Mouse (Mus musculus): ENCODE measurements around the gene Spata46. TPM values are rescaled to one million over a fixed set of nuclear protein-coding genes. Genes with fewer than 3 reads are reported as not detected.

Gene Spata46
- total and polyA plus RNA-seq, 3 experiments: not detected

- no peaks in the 10 kb centered on the region for H3K79me2 ChIP-seq (replicated peaks; ENCODE audit: control insufficient read depth, extremely low read depth, insufficient read depth, poor library complexity, severe bottlenecking)
- no peak overlapping the region for H3K9ac ChIP-seq (ENCODE audit: insufficient read depth, low read depth)
- H3K4me3 ChIP-seq (replicated peaks in 1 of 3; ENCODE audit: low read depth in 2 of 3, low read length in 2 of 3, poor library complexity in 1 of 3): no peak overlapping the region
- TF ChIP-seq CHD1 (IDR thresholded peaks at IDR 0.05; ENCODE audit: low read depth, low read length) (no peak), NRF1 (IDR thresholded peaks at IDR 0.05; ENCODE audit: low read depth, low read length) (no peak), GABPA (IDR thresholded peaks at IDR 0.05; ENCODE audit: insufficient replicate concordance, low read depth, low read length) (no peak), SIN3A (IDR thresholded peaks at IDR 0.05; ENCODE audit: low read length) (no peak), UBTF (IDR thresholded peaks at IDR 0.05; ENCODE audit: low read depth, low read length) (no peak), USF1 (IDR thresholded peaks at IDR 0.05; ENCODE audit: low read depth, low read length) (no peak), ZC3H11A (IDR thresholded peaks at IDR 0.05; ENCODE audit: low read depth, low read length) (no peak), MXI1 (IDR thresholded peaks at IDR 0.05; ENCODE audit: low read depth, low read length) (no peak), POLR2AphosphoS2 (IDR thresholded peaks at IDR 0.05; ENCODE audit: low read depth, low read length) (no peak), MEF2A (IDR thresholded peaks at IDR 0.05; ENCODE audit: borderline replicate concordance, low read depth, low read length) (no peak), ZNF384 (IDR thresholded peaks at IDR 0.05; ENCODE audit: low read depth, low read length) (no peak), TBP (conservative IDR thresholded peaks at IDR 0.05; ENCODE audit: low read depth, low read length) (no peak), EP300 (IDR thresholded peaks at IDR 0.05; ENCODE audit: low read length) (no peak), ZMIZ1 (IDR thresholded peaks at IDR 0.05; ENCODE audit: low read depth, low read length) (no peak), JUND (conservative IDR thresholded peaks at IDR 0.05; ENCODE audit: low read depth, low read length) (no peak), NELFE (IDR thresholded peaks at IDR 0.05; ENCODE audit: low read depth, low read length) (no peak), BHLHE40 (IDR thresholded peaks at IDR 0.05; ENCODE audit: low read depth, low read length) (no peak), POLR2A (IDR thresholded peaks at IDR 0.05; ENCODE audit: low read depth, low read length) (no peak), RCOR1 (conservative IDR thresholded peaks at IDR 0.05; ENCODE audit: low read depth, low read length) (no peak)
- H3K4me1 ChIP-seq (ENCODE audit: control insufficient read depth in 1 of 2, insufficient read depth in 2 of 2): 0 out of 4 replicates have a peak, but pooled peaks cover 0 to 1% of the 10 kb centered on the region in 2 experiments
- no peaks in the 10 kb centered on the region for H3K9me3 ChIP-seq (replicated peaks; ENCODE audit: low read length)
- no peaks in the 10 kb centered on the region for H3K27me3 ChIP-seq (replicated peaks)
- no peak for DNase-seq (ENCODE audit: extremely low read depth)
- H3K4me2 ChIP-seq (ENCODE audit: insufficient read depth, low read depth, poor library complexity, severe bottlenecking): no peak overlapping the region
- no peaks in the 10 kb centered on the region for H3K36me3 ChIP-seq (replicated peaks in 1 of 2; ENCODE audit: control insufficient read depth in 1 of 2, insufficient read depth in 1 of 2, low read length in 1 of 2)
- in situ Hi-C loops (cut with MboI; ENCODE audit: low pct_ligation_motif_present, low pct_unique_long_range_greater_than_20kb, low sequenced_read_pairs): loop anchor here (25.0 kb wide), 1 partner anchor 307 kb away; no protein-coding TSS in a partner anchor
- H3K27ac ChIP-seq (ENCODE audit: insufficient read depth, low read depth): no peak overlapping the region
- dilution Hi-C loops (cut with MboI; ENCODE audit: extremely low pct_ligation_motif_present, extremely low pct_unique_long_range_greater_than_20kb, low sequenced_read_pairs): no loop called here
Measured at GRCm38 (mm10) chr1:170305002-170305401, 3.6 kb upstream of the Spata46 start.

GRCm38 (mm10) chr1:170306232-170306631 lies 2.4 kb upstream of the Spata46 start, which contains the start of gene Gm7694:
TSS of gene Gm7694 (minus strand) at chr1:170306332.
- in situ Hi-C loops (cut with MboI; ENCODE audit: low pct_ligation_motif_present, low pct_unique_long_range_greater_than_20kb, low sequenced_read_pairs): loop anchor here (25.0 kb wide), 1 partner anchor 306 kb away; no protein-coding TSS in a partner anchor
- no peak for DNase-seq (ENCODE audit: extremely low read depth)
- dilution Hi-C loops (cut with MboI; ENCODE audit: extremely low pct_ligation_motif_present, extremely low pct_unique_long_range_greater_than_20kb, low sequenced_read_pairs): no loop called here
- H3K27me3 ChIP-seq (replicated peaks): no peaks in the 10 kb centered on the region
- H3K4me3 ChIP-seq (replicated peaks in 1 of 3; ENCODE audit: low read depth in 2 of 3, low read length in 2 of 3, poor library complexity in 1 of 3): no peak within 1 kb of the TSS
- H3K9me3 ChIP-seq (replicated peaks; ENCODE audit: low read length): no peaks in the 10 kb centered on the region
- TF ChIP-seq USF1 (IDR thresholded peaks at IDR 0.05; ENCODE audit: low read depth, low read length): no peak
- no peak for TF ChIP-seq JUN (IDR thresholded peaks at IDR 0.05; ENCODE audit: insufficient read depth, low read depth, low read length)
- TF ChIP-seq MAFK (IDR thresholded peaks at IDR 0.05; ENCODE audit: insufficient replicate concordance, low read length): no peak
- TF ChIP-seq SIN3A (IDR thresholded peaks at IDR 0.05; ENCODE audit: low read length): no peak
- TF ChIP-seq ELF1 (IDR thresholded peaks at IDR 0.05; ENCODE audit: low read depth, low read length): no peak
- TF ChIP-seq GABPA (IDR thresholded peaks at IDR 0.05; ENCODE audit: insufficient replicate concordance, low read depth, low read length): no peak
- no peak for TF ChIP-seq CTCF (conservative IDR thresholded peaks at IDR 0.05 in 1 of 2, IDR thresholded peaks at IDR 0.05 in 1 of 2; ENCODE audit: low read depth in 2 of 2, low read length in 2 of 2)
- TF ChIP-seq CHD2 (IDR thresholded peaks at IDR 0.05; ENCODE audit: low read length): no peak
- no peak for TF ChIP-seq USF2 (conservative IDR thresholded peaks at IDR 0.05; ENCODE audit: low read depth, low read length)
- no peak for TF ChIP-seq PAX5 (IDR thresholded peaks at IDR 0.05; ENCODE audit: low read length)
- TF ChIP-seq POLR2AphosphoS2 (IDR thresholded peaks at IDR 0.05; ENCODE audit: low read depth, low read length): no peak
- TF ChIP-seq ETS1 (conservative IDR thresholded peaks at IDR 0.05; ENCODE audit: low read depth, low read length): no peak
- H3K79me2 ChIP-seq (replicated peaks; ENCODE audit: control insufficient read depth, extremely low read depth, insufficient read depth, poor library complexity, severe bottlenecking): no peaks in the 10 kb centered on the region
- H3K36me3 ChIP-seq (replicated peaks in 1 of 2; ENCODE audit: control insufficient read depth in 1 of 2, insufficient read depth in 1 of 2, low read length in 1 of 2): no peaks in the 10 kb centered on the region
- H3K27ac ChIP-seq (ENCODE audit: insufficient read depth, low read depth): no peak within 1 kb of the TSS
- H3K4me2 ChIP-seq (ENCODE audit: insufficient read depth, low read depth, poor library complexity, severe bottlenecking): no peak within 1 kb of the TSS
- peaks cover 0 to 3% of the 10 kb centered on the region in 2 experiments; a peak in 2 of 4 replicates for H3K4me1 ChIP-seq (ENCODE audit: control insufficient read depth in 1 of 2, insufficient read depth in 2 of 2)
- no peak within 1 kb of the TSS for H3K9ac ChIP-seq (ENCODE audit: insufficient read depth, low read depth)

Data from CH12.LX (cell line).